Mouse (Mus musculus) gastrocnemius, postnatal 14 days (tissue): ENCODE results near the gene Galnt11. TPM values are rescaled to one million over a fixed set of nuclear protein-coding genes. Genes with fewer than 3 reads are reported as not detected.
A peak's percentile ranks its signal among the peaks of the same experiment; 100 is the strongest.
"Not testable (repeated sequence)": the region's sequence is repeated elsewhere in the genome, so short reads cannot be mapped to it uniquely, and the experiment has no call there.

ENCODE experiments used
- DNase-seq: peaks from one replicate; pipeline ENCODE4 v3.0.0; 2021; ENCODE audit warnings: mixed read lengths
- intact Hi-C: fragments of 180-260 bp; cut with DNase I; formaldehyde crosslinking; loops from one replicate; pipeline ENCODE4 v1.15.1; 2025; ENCODE audit warnings: low total_unique reads
- long read RNA-seq, 2 experiments: library from polyadenylated mRNA; stranded (forward); transcript quantifications; one replicate each; pipeline ENCODE4 v2.0.0; 2021
- total RNA-seq, 2 experiments: library from RNA; stranded (reverse); gene quantifications; 2 replicates each; pipeline ENCODE4 v1.2.3; 2021

Galnt11 gene
- 10 to 100 TPM; 14.4 to 14.5 TPM for total RNA-seq
- long read RNA-seq, experiment 1, transcript Galnt11-201 (12 exons, 2,552 nt), result major isoform, 24 of 28 reads
- long read RNA-seq, experiment 1, partial matches to known transcripts, result 0 of 28 reads
- long read RNA-seq, experiment 1, other reads (novel, unspliced or antisense), result 4 of 28 reads
- long read RNA-seq, experiment 2, transcript Galnt11-201 (12 exons, 2,552 nt), result major isoform, 27 of 34 reads
- long read RNA-seq, experiment 2, partial matches to known transcripts, result 1 of 34 reads
- long read RNA-seq, experiment 2, other reads (novel, unspliced or antisense), result 4 of 34 reads

DNA sequence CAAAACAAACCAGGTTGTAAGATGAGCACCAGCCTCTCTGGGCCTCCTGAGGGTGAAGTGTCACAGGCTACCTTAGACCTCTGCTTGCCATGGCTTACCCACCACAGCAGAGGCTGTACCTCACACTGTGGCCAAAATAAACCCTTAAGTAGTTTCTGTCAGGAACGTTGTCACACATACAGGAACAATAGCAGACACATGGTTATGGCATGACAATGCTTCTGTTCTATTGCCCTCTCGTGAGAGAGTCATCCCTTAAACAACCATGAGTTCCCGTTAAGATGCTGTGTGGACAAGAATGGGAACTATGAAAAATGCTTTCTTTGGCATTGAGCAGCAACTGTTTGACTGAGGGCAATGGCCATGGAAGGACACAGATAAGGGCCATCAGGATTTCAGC is at the start of gene Galnt11:
Galnt11 (plus strand) TSS at position 301 of the 400 bp plus-strand sequence.
- intact Hi-C loops, result no loop called here
- no peak for DNase-seq

GRCm38 (mm10) chr5:25177937-25178336 is 43.8 kb upstream of the Galnt11 start:
- intact Hi-C loops, result not testable (repeated sequence)

DNA sequence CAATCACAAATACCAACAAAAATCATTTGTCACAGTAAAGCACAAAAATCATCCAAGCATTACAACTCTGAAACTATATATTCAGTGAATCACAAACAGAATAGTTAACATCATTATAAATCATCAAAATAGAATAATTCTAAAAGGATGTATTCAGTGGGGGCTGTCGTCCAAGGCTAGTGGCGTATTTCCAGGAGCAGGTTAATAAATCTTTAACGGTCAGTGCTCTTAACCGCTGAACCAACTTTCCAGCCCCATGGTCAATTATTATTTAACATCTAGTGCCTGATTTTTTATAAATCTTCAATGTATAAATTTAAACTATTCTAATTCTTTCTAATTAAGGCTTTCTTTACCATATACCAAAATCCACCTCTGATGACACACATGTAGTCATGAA is 43.2 kb upstream of the Galnt11 start:
- intact Hi-C loops, DNase-seq: not testable (repeated sequence)

More at GRCm38 (mm10) chr5:25177937-25178336, 43.8 kb upstream of the Galnt11 start:
- not testable (repeated sequence) for DNase-seq

GRCm38 (mm10) chr5:25179284-25179683 is 42.4 kb upstream of the Galnt11 start:
- DNase-seq, result no peak
- intact Hi-C loops, result no loop called here

DNA sequence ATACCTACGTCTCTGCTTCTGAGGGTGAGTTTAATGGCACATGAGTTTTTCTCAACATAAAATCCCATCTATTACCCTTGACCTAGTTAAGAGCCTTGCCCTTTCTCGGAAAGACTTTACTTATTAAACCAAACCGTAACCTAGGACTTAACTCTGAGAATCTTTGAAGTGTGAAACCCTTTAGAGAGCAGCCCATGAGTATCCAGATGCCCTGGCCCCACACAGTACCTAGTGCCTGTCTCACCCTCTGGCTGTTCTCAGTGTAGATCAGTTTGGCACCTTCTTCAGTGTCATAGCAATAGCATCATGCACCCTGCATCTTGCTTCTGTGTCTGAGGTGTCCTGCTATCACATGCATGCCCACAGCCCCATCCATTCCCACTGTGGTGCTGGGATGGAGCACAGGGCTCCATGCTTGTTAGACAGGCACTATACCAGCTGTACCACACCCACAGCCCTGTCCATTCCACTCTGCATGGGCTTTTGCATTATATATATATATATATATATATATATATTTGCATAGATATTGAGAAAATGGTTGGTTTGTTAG is 41.7 kb upstream of the Galnt11 start:
- intact Hi-C loops, result no loop called here
- no peak for DNase-seq

DNA sequence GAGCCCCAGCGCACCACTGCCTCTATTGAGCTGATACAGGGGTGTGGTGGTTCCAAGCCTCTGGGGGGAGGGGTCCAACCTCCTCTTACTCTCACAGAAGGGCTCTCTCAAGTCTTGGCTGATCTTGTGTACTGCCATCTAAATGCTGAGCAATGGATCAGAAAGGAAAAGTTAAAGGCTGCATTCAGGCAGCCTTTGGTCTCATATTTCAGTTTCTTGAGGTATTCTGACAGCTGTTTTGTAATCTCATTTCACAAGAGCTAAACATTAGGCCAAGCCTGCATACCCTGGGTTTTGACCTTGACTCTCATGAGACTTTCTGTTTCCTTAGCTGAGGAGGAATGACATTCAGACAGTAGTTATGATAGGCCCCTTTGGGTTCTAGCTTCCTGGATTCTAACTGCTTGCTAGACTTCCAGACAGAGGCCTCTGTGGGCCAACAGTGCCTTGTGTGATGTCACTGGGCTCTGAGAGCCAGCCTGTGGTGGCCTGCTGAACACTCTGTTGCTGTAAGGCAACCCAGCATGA is 40.6 kb upstream of the Galnt11 start, which contains the start of gene Galntl5:
Galntl5 (plus strand) TSS at position 457 of the 528 bp plus-strand sequence.
- intact Hi-C loops, result no loop called here
- DNase-seq, result no peak

GRCm38 (mm10) chr5:25183595-25183994 is 38.1 kb upstream of the Galnt11 start:
- peak; percentile 7 for DNase-seq
- intact Hi-C loops, result no loop called here

DNA sequence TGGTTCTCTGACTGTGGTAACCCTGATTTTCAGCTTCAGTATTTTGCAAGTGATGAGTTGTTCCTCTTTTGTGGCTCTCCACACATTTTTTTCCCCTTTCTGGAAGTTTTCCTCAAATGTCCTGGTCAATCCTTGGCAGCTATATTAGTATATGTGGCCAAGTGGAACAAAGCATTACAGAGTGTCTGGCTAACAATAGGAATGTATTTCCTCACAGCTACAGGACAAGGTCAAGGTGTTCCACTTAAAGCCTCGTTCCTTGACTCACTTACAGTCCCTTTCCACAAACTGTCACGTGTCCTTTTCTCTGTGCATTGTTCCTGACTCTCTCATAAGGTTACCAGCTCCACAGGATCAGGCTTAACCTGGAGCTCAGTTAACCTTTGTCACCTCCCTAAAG is 37.1 kb upstream of the Galnt11 start:
- intact Hi-C loops, result no loop called here
- DNase-seq, result no peak

DNA sequence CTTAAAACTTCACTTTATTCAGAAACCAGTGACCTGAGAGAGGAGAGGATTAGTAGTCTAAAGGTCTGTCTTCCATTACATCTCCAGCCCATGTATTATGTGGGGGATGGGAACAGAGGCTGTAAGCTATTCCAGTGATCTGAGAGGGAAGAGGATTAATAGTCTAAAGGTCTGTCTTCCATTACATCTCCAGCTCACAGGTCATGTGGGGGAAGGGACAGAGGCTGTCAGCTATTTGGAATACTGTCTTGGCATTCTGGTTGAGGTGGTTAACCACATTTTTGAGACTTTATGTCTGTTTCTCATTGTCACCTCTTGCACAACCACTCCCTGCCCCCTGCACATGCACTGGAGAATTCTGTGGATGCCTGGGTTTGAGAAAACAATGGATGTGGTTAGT is 34.0 kb upstream of the Galnt11 start:
- no peak for DNase-seq
- intact Hi-C loops, result no loop called here

- intact Hi-C loops, result no loop called here
- DNase-seq, result no peak
Measured at GRCm38 (mm10) chr5:25188802-25189201, 32.9 kb upstream of the Galnt11 start.

GRCm38 (mm10) chr5:25190521-25190920 is 31.2 kb upstream of the Galnt11 start:
- no peak for DNase-seq
- intact Hi-C loops, result no loop called here

GRCm38 (mm10) chr5:25211872-25212271 is 9.8 kb upstream of the Galnt11 start:
- intact Hi-C loops, result no loop called here

DNA sequence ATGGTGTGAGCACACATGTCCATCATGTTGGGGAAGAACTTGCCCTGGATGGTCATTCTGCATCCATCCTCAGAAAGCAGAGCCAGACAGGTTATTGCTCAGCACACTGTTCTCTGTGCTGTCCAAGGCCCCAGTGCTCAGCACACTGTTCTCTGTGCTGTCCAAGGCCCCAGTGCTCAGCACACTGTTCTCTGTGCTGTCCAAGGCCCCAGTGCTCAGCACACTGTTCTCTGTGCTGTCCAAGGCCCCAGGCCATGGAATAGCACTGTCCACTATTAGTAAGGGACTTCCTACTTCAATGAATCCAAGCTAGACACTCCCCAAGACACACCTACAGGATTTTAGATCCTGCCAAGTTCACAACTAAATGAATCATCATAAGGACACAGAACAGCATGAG is 8.5 kb upstream of the Galnt11 start:
- intact Hi-C loops, DNase-seq: not testable (repeated sequence)

More at GRCm38 (mm10) chr5:25211872-25212271, 9.8 kb upstream of the Galnt11 start:
- no peak for DNase-seq

DNA sequence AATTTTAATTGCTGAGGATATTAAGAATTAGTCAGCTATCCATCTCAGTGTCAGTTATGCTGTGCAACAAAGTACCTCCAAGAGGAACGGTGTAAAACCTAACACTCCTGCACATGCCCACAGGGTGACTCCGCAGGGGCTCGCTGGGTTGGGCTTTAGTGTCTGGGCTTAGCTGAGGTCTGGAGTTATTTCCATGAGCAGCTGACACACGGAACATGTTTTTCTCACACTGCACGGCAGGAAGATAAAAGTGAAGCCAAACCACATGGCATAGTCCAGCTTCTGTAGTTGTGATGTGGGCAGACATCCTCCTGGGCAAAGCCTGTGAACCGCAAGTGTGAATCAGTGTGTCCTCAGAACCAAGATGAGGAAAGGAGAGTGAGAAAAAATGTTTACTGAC is 6.7 kb upstream of the Galnt11 start:
- intact Hi-C loops, result no loop called here
- no peak for DNase-seq

- intact Hi-C loops, result no loop called here
- peak; percentile 86 for DNase-seq
Measured at GRCm38 (mm10) chr5:25222752-25223702, 1.3 kb downstream of the Galnt11 start, which contains the start of gene E130116L18Rik. TSS of gene E130116L18Rik (minus strand) at chr5:25223153.

DNA sequence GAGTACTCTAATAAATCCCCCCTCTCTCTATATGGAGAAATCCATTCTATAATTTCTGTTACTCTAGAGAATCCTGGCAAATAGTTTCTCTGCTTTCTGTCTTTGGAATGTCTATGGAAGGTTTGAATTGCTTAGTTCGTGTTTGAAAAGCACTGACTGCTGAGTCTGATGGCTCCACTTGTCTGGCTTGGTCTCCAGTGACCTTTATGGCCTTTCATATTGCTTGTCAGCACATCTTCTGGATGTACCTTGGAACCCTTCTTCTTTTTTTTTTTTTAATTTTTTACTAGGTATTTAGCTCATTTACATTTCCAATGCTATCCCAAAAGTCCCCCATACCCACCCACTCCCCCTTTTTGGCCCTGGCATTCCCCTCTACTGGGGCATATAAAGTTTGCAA is 2.7 kb downstream of the Galnt11 start:
- intact Hi-C loops, result not testable (repeated sequence)

GRCm38 (mm10) chr5:25243101-25243500 is 21.4 kb downstream of the Galnt11 start:
- intact Hi-C loops, result no loop called here
- no peak for DNase-seq

More for the DNA sequence above, 2.7 kb downstream of the Galnt11 start:
- not testable (repeated sequence) for DNase-seq

GRCm38 (mm10) chr5:25245806-25246472 is 24.2 kb downstream of the Galnt11 start:
- intact Hi-C loops, result no loop called here

GRCm38 (mm10) chr5:25246473-25246865 is 24.8 kb downstream of the Galnt11 start:
- intact Hi-C loops, result no loop called here
- DNase-seq, result no peak

More at GRCm38 (mm10) chr5:25245806-25246472, 24.2 kb downstream of the Galnt11 start:
- DNase-seq, result no peak
